ENCODE assay signal across 8 mouse cellular contexts in genomic region chr6:70792644-70793043, GRCm38 (mm10). TPM values are rescaled to one million over a fixed set of nuclear protein-coding genes. Genes with fewer than 3 reads are reported as not detected.
DNase-seq lines count a peak whose midpoint lies in the region; ATAC-seq and TF ChIP-seq lines count a peak whose summit lies in the region.

No protein-coding gene starts in this region.

- intact Hi-C loops in left cerebral cortex, postnatal 14 days (cut with DNase I): no loop called here

- 38% methylated on average over 8 of the region's 8 CpGs for WGBS in lung, adult 2 months
- WGBS in hindbrain, embryonic 10.5 days: 44% methylated on average over 8 of the region's 8 CpGs
- 6% methylated on average over 8 of the region's 8 CpGs for WGBS in liver, embryonic 16.5 days (ENCODE audit: insufficient replicate concordance)

- H3K27ac ChIP-seq in bone marrow macrophage, adult 2 months (ENCODE audit: insufficient read depth, low read depth, low read length): peak overlapping the region; percentile 77
- peak overlapping the region; percentile 90 for H3K27ac ChIP-seq in hindbrain, embryonic 10.5 days
- H3K27ac ChIP-seq in liver, embryonic 16.5 days (ENCODE audit: low read length): peak overlapping the region; percentile 82

- peak overlapping the region; percentile 15 for H3K4me3 ChIP-seq in lung, adult 2 months (replicated peaks; ENCODE audit: extremely low read depth, low read depth, low read length)
- H3K4me3 ChIP-seq in bone marrow macrophage, adult 2 months (ENCODE audit: insufficient read depth, low read length): peak overlapping the region; percentile 71
- H3K4me3 ChIP-seq in hindbrain, embryonic 10.5 days: peak overlapping the region; percentile 75
- H3K4me3 ChIP-seq in liver, embryonic 16.5 days (ENCODE audit: low read depth, low read length): peak overlapping the region; percentile 80

- no peak for DNase-seq in lung, adult 2 months
- no peak for DNase-seq in lung, postnatal 25 days (ENCODE audit: low spot score)
- DNase-seq in hindbrain, embryonic 10.5 days (ENCODE audit: low spot score): no peak
- DNase-seq in Muller cell, postnatal 12 days (ENCODE audit: inconsistent ontology term): no peak
- DNase-seq in left cerebral cortex, postnatal 14 days (ENCODE audit: low spot score in 2 of 2): no peak
- DNase-seq in gastrocnemius, postnatal 4 days (ENCODE audit: low spot score in 2 of 2): no peak

- ATAC-seq in liver, embryonic 16.5 days (ENCODE audit: low read depth): no peak

- H3K27me3 ChIP-seq in hindbrain, embryonic 10.5 days (ENCODE audit: insufficient read depth, poor library complexity, severe bottlenecking): no peaks in the 10 kb centered on the region
- no peaks in the 10 kb centered on the region for H3K27me3 ChIP-seq in liver, embryonic 16.5 days (ENCODE audit: control insufficient read depth, insufficient read depth, low read depth, low read length)

- TF ChIP-seq POLR2A in lung, adult 2 months (IDR thresholded peaks at IDR 0.05; ENCODE audit: borderline replicate concordance, extremely low read depth, low read depth, low read length): no peak
- TF ChIP-seq POLR2A in bone marrow macrophage, adult 2 months (IDR thresholded peaks at IDR 0.05; ENCODE audit: borderline replicate concordance, low read depth, low read length): no peak

- no peak for TF ChIP-seq CTCF in lung, adult 2 months (IDR thresholded peaks at IDR 0.05; ENCODE audit: insufficient read depth, low read length)
- no peak for TF ChIP-seq CTCF in bone marrow macrophage, adult 2 months (IDR thresholded peaks at IDR 0.05; ENCODE audit: low read depth, low read length)

- peak overlapping the region; percentile 80 for H3K9ac ChIP-seq in liver, embryonic 16.5 days (ENCODE audit: low read depth, low read length)

- H3K4me2 ChIP-seq in liver, embryonic 16.5 days (ENCODE audit: low read depth, low read length): peak overlapping the region; percentile 82

- H3K36me3 ChIP-seq in hindbrain, embryonic 10.5 days: peaks cover 6% of the 10 kb centered on the region
- 0 out of 2 replicates have a peak, but pooled peaks cover 3% of the 10 kb centered on the region for H3K36me3 ChIP-seq in liver, embryonic 16.5 days (ENCODE audit: control insufficient read depth, insufficient read depth)

- H3K9me3 ChIP-seq in hindbrain, embryonic 10.5 days: no peaks in the 10 kb centered on the region
- no peaks in the 10 kb centered on the region for H3K9me3 ChIP-seq in liver, embryonic 16.5 days (replicated peaks; ENCODE audit: control insufficient read depth, low read length)

- no peaks in the 10 kb centered on the region; the same call in 1 of the 2 replicates for H3K4me1 ChIP-seq in lung, adult 2 months (ENCODE audit: control insufficient read depth, insufficient read depth, low read length)
- H3K4me1 ChIP-seq in bone marrow macrophage, adult 2 months (ENCODE audit: control insufficient read depth, insufficient read depth, low read length): peaks cover 27% of the 10 kb centered on the region
- H3K4me1 ChIP-seq in hindbrain, embryonic 10.5 days (replicated peaks): peaks cover 24% of the 10 kb centered on the region
- peaks cover 57% of the 10 kb centered on the region for H3K4me1 ChIP-seq in liver, embryonic 16.5 days (ENCODE audit: control insufficient read depth, low read depth, low read length)

RNA-seq across cellular contexts. Expression of gene Rpia, which starts 0.6 kb away (rescaled TPM):
- 8.8 and 10.7 TPM in 2 replicates for polyA plus RNA-seq in lung, adult 2 months (2012; rRNA removed)
- 10.6 and 14.4 TPM in 2 replicates for polyA plus RNA-seq in bone marrow macrophage, adult 2 months (2012; ENCODE audit: insufficient read depth, insufficient read length, missing spikeins)
- polyA plus RNA-seq in hindbrain, embryonic 10.5 days (2016; fragmentation: Nextera tagmentation; extraction: Ambion mirVana): 1.8 and 2.2 TPM in 2 replicates
- 2.0 and 2.3 TPM in 2 replicates for polyA plus RNA-seq in liver, embryonic 16.5 days (2015; fragmentation: Nextera tagmentation; extraction: Ambion mirVana)
- 10 to 100 TPM; 10.9 to 13.5 TPM for total RNA-seq in left cerebral cortex, postnatal 14 days (2021)
- 10 to 100 TPM; 10.8 to 11.1 TPM for total RNA-seq in gastrocnemius, postnatal 4 days (2021)

RNA-seq across cellular contexts. Expression of gene Eif2ak3, which starts 51.7 kb away (rescaled TPM):
- 12.6 and 14.8 TPM in 2 replicates for polyA plus RNA-seq in lung, adult 2 months (2012; rRNA removed)
- 17.4 and 17.6 TPM in 2 replicates for polyA plus RNA-seq in bone marrow macrophage, adult 2 months (2012; ENCODE audit: insufficient read depth, insufficient read length, missing spikeins)
- polyA plus RNA-seq in hindbrain, embryonic 10.5 days (2016; fragmentation: Nextera tagmentation; extraction: Ambion mirVana): 9.4 and 10.4 TPM in 2 replicates
- polyA plus RNA-seq in liver, embryonic 16.5 days (2015; fragmentation: Nextera tagmentation; extraction: Ambion mirVana): 4.1 and 4.8 TPM in 2 replicates
- total RNA-seq in left cerebral cortex, postnatal 14 days (2021): 10 to 100 TPM; 21.2 to 22.7 TPM
- total RNA-seq in gastrocnemius, postnatal 4 days (2021): 10 to 100 TPM; 20.3 to 22.2 TPM

Comparison
In these comparisons a context has a peak if more than half of its experiments do, and no peak if none do; other contexts are left out.
1. H3K4me3 ChIP-seq: peak in every context shown above with its lines; median percentile 80 in liver, embryonic 16.5 days; 75 in hindbrain, embryonic 10.5 days; 71 in bone marrow macrophage, adult 2 months; 15 in lung, adult 2 months.